Mouse (Mus musculus): ENCODE data around the gene Metap1. TPM values are rescaled to one million over a fixed set of nuclear protein-coding genes. Genes with fewer than 3 reads are reported as not detected.

Metap1 gene
- total RNA-seq (2023): 10 to 100 TPM; 44.9 to 52.8 TPM

DNA sequence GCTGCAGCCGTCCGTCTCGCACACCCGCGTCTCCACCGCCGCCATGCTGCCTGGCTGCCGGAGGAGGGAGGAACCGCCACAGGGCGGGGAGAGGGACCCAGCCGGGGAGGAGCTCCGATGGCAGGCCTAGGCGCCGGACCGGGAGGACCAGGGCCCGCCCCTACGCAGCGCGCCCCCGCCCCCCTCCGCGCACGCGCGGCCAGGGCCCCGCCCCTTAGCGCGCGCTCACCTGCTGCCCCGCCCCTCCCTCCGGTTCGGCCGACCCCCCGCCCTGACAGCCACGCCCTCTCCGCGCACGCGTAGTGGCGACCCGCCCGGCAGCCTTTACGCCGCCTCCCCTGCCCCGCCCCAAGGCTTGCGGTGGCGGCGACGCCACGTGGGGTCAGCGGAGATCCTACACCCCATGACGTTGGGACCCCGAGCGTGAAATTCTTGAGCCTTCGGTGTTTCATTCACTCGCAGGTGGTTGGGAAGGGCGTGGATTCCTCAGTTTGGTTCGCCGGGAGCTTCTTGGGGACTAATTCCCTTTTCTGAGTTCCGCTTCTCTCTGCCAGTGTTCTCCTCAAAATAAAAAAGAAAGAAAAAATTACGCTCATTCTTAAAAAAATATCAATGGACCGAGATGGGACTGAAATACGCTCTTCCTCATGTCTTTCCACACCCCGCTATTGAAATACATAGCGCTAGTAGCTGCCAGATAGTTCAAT lies at the start of gene Metap1:
Metap1 (minus strand) TSS at position 189 of the 707 bp plus-strand sequence.

DNA sequence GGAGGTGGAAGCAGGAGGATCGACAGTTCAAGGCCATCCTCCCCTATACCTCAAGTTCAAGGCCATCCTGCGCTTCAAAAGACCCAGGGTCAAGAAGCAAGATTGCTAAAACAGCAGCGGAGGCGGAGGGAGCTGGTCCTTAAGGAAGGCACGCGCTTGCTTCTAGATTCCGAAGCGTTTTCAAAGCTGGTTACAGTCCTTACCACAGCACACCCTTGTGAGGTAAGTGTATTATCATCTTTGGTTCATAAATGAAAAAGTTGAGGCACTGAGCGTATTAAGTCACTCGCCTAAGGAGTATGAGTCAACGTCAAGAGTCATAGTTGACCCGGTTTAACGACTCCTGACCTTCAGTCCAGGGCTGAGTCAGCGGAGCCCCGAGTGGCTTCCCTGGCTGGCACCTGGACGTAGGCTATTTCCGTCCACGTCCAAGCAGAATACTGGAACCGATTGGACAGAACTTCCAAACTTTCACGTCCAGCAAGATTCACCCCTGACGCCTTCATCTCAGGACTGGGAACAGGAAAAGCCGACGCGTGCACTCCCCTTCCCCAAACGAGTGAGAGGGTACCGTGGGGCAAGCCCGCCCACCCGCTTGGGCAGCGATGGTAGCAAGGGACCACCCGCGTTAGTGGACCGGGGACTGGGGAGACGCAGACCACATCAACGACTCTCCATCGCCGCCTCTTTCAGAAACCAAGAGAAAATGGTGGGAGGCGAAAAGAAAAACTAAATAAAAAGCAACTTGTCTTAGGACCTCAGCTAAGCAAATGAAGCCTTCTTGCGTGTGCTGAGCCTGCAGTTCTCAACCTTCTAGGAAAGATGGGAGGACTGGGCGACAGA lies 37.0 kb upstream of the Metap1 start, which contains the start of gene Eif4e:
Eif4e (plus strand) TSS at position 107 of the 843 bp plus-strand sequence.

DNA sequence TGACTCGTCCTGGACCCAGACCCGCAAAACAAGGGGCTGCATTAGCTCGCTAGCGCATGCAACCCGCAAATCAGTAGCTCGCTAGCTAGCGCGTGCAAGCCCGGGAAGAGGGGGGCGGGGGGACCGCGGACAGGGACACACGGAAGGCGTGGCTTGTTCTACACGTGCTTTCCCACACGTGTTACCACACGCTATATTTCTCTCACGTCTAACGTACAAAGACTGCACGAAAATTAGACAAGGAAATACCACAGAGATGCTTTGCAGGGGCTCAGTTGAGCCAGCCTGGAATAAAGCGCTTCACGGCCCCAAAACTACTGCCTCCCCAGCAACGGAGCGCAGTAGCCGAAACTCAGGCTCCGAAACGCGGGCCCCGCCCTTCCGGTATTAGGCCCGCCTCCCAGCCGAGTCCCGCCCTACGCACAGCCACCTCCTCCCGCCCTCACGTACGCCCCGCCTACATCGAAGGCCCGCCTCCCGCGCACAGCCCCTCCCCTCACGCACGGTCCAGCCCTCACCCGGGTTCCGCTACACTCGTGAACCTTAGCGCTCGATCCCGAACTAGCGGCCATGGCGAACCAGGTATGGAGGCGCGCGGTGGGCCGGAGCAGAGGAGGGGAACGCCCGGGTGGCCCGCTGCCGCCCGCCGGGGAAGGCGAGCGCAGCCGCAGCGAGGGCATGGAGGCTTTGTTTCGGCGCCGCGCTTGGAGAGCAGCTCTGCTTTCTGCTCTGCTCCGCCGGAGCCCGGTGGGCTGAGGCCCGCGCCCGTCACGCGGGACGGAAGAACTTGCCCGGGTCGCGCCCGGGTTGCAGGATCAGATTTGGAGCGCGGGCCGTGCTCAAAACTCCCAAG lies 46.5 kb downstream of the Metap1 start, which contains the start of gene Adh5:
Adh5 (plus strand) TSS at position 482 of the 853 bp plus-strand sequence.

DNA sequence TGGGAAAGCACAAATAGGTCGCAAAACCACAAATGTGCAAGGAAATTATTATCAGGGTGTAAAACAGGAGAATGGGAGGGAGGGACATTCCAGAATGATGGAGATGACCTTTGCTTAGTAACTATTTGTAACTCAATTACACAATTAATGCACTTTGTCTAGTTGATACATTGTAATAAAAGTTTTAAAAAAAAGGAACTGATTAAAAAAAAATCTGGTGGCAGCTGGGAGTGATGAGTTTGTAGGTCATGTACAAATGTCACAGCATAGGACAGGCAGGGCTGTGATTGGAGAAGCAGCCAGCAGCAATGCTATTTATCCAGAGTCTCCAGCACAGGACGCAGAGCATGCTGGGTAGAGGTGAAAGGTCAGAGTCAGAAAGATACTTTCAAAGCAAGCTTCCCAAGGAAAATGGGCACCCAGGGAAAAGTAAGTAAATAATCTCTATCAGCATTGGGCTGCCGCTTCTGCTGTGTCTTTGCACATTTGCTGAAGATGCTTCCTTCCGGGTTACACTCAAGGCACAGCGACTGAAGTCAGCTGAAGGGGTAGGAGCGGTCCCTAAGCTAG lies 74.1 kb downstream of the Metap1 start, which contains the start of gene Adh4:
Adh4 (plus strand) TSS at position 346 of the 570 bp plus-strand sequence.

Other genes with a start within 250 kb of the Metap1 start
- 1 to 10 TPM; 4.7 to 7.6 TPM for gene Adh1, start 228.5 kb downstream of the Metap1 start, total RNA-seq (2023)
- gene Adh6a, start 176.2 kb downstream of the Metap1 start, total RNA-seq (2023): not detected
- not detected for gene Adh6b, start 147.7 kb downstream of the Metap1 start, total RNA-seq (2023)
- gene Adh4, start 74.0 kb downstream of the Metap1 start, total RNA-seq (2023): not detected
- 10 to 100 TPM; 79.9 to 88.6 TPM for gene Adh5, start 46.4 kb downstream of the Metap1 start, total RNA-seq (2023)
- 10 to 100 TPM; 61.5 to 74.8 TPM for gene Eif4e, start 36.7 kb upstream of the Metap1 start, total RNA-seq (2023)

Measured in T-cell, adult 66 days (primary cell).